Mouse (Mus musculus) heart, embryonic 12.5 days (tissue): ENCODE measurements around the gene Sh3kbp1. TPM values are rescaled to one million over a fixed set of nuclear protein-coding genes. Genes with fewer than 3 reads are reported as not detected.

Experiments
- ATAC-seq: fragments of 200-750 bp; cut with Nextera tagmentation; 2 replicates; pipeline ENCODE4 v1.8.0; 2017; ENCODE audit warnings: moderate TSS enrichment, moderate library complexity; ENCODE audit not compliant: insufficient number of reproducible peaks, low FRiP score
- H3K27ac ChIP-seq: fragments of 300-500 bp; sonication (generic); 2 replicates; pipeline ENCODE4 v1.5.1; 2016; ENCODE audit warnings: mild to moderate bottlenecking, moderate library complexity; ENCODE audit not compliant: poor library complexity, severe bottlenecking
- H3K27me3 ChIP-seq: fragments of 300-500 bp; sonication (generic); replicated peaks from 2 replicates; pipeline ENCODE4 v1.6.1; 2016; ENCODE audit warnings: mild to moderate bottlenecking, moderate library complexity
- H3K36me3 ChIP-seq: fragments of 300-500 bp; sonication (generic); 2 replicates; pipeline ENCODE4 v1.6.1; 2016; ENCODE audit warnings: mild to moderate bottlenecking, moderate library complexity
- H3K4me1 ChIP-seq: fragments of 300-500 bp; sonication (generic); replicated peaks from 2 replicates; pipeline ENCODE4 v1.6.1; 2016; ENCODE audit warnings: mild to moderate bottlenecking
- H3K4me2 ChIP-seq: fragments of 300-500 bp; sonication (generic); 2 replicates; pipeline ENCODE4 v1.6.1; 2016; ENCODE audit warnings: mild to moderate bottlenecking, moderate library complexity
- H3K4me3 ChIP-seq: fragments of 300-500 bp; sonication (generic); 2 replicates; pipeline ENCODE4 v1.5.1; 2016; ENCODE audit warnings: mild to moderate bottlenecking
- H3K9ac ChIP-seq: fragments of 300-500 bp; sonication (generic); 2 replicates; pipeline ENCODE4 v1.6.1; 2016; ENCODE audit warnings: mild to moderate bottlenecking, moderate library complexity
- H3K9me3 ChIP-seq: fragments of 300-500 bp; sonication (generic); replicated peaks from 2 replicates; pipeline ENCODE4 v1.6.1; 2016; ENCODE audit warnings: mild to moderate bottlenecking, moderate library complexity
- WGBS: fragments of 180-500 bp; shearing (Covaris S2); methylation state at CpG from one replicate; pipeline ENCODE4 v1.1.7; 2016; 5-methylcytosine and 5-hydroxymethylcytosine counted together
- polyA plus RNA-seq: library from polyadenylated mRNA; unstranded; fragments of >200 nt; fragmentation: Nextera tagmentation; extraction: Ambion mirVana; gene quantifications from 2 replicates; pipeline ENCODE4 v1.2.1, GENCODE M21; 2016

Sh3kbp1 gene
- polyA plus RNA-seq, 1 experiment from 2014 or later, result 85.3 TPM

DNA sequence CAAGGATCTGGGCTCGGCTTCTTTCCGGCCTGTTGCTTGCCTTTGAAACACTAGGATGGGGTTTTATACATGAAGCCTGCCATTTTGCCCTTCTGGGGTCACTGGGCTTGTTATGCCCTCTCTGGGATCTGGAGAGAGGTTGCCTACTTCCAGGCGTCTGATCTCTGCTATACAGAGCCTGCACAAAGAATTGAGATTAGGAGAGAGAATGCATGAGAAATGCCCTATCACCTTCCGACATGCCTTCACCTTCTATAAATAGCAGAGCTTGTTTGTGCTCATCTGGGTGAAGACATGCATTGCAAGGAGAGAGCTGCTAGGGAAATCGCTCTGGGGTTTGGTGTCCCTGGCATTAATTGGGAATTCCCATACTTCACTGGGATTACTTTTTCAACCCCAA, 301.1 kb downstream of the Sh3kbp1 start:
- WGBS, result 34% methylated on average over 5 of the region's 5 CpGs
- Histone ChIP-seq H3K36me3 (no peaks in the 10 kb centered on the region), H3K9ac (no peak overlapping the region), H3K9me3 (no peaks in the 10 kb centered on the region), H3K4me2 (peak overlapping the region; percentile 3; the same call in 1 of the 2 replicates), H3K4me3 (no peak overlapping the region), H3K4me1 (0 out of 2 replicates have a peak, but pooled peaks cover 10% of the 10 kb centered on the region), H3K27ac (peak overlapping the region; percentile 83), H3K27me3 (no peaks in the 10 kb centered on the region)
- no peak for ATAC-seq

DNA sequence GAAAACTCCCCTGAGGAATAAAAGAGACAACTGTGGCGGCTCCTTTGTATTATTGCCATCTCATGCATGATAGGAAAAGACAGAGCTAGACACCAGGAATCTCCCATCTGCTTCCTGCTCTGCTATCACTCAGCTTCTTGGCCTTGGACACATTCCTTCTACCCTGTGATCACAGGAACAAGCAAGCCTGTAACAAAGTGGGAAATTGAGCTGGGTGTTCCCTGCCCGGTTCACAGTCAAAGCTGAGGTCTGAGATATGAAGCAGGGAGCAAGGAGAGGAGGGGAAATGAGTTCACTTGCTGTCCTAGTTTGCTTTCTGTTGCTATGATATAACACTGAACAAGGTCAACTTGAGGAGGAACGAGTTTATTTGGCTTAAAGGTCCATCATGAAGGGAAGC, 301.8 kb downstream of the Sh3kbp1 start:
- Histone ChIP-seq H3K4me1 (0 out of 2 replicates have a peak, but pooled peaks cover 8% of the 10 kb centered on the region), H3K9ac (no peak overlapping the region), H3K36me3 (no peaks in the 10 kb centered on the region), H3K4me2 (no peak overlapping the region), H3K27me3 (no peaks in the 10 kb centered on the region), H3K27ac (peak overlapping the region; percentile 83), H3K4me3 (no peak overlapping the region), H3K9me3 (no peaks in the 10 kb centered on the region)
- 36% methylated on average over 3 of the region's 3 CpGs for WGBS
- no peak for ATAC-seq

DNA sequence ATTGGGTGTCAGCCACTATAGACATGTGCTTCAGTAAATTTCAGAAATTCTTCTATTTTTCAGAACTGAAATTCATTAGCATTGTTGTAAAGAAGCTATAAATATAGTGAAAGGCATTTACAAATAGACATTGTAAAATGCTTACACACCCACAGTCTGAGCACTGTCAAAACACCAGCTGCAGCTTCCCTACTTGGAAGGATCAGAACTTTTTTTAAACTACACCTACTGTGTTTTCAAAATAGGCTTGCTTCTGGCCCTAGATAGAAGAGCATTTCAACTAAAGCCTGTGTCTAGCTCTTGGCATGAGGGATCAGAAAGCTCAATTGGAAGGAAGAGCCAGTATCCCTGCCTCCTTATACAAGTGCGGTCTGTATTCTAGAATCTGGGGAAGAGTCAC, 305.0 kb downstream of the Sh3kbp1 start:
- H3K4me2 ChIP-seq, result no peak overlapping the region
- no peaks in the 10 kb centered on the region for H3K27me3 ChIP-seq
- ATAC-seq, result no peak
- H3K9ac ChIP-seq, result no peak overlapping the region
- no peaks in the 10 kb centered on the region for H3K36me3 ChIP-seq
- no peaks in the 10 kb centered on the region for H3K9me3 ChIP-seq
- no peak overlapping the region for H3K27ac ChIP-seq
- WGBS, result 90% methylated on average over 1 of the region's 1 CpGs
- no peak overlapping the region for H3K4me3 ChIP-seq
- H3K4me1 ChIP-seq, result 0 out of 2 replicates have a peak, but pooled peaks cover 5% of the 10 kb centered on the region

DNA sequence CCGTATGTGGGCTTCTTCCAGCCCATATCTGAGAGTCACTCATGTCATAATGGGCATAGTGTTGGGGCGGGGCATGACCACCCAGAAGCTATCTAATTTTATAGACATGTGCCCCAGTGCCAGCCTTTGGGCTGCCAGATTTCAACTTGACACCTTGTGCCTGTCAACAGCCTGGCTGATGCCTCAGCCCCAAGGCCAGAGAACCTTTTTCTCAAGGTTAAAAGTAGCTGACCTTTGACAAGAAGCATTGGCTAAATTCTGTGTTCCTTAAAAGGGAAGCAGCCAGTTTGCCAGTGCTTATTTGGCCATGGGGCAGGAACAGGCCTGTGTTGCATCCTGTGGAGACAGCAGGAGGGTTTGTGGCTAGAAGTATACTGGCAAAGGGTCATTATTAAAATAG, 315.5 kb downstream of the Sh3kbp1 start:
- H3K27ac ChIP-seq, result peak overlapping the region; percentile 92
- no peaks in the 10 kb centered on the region for H3K36me3 ChIP-seq
- no peaks in the 10 kb centered on the region for H3K27me3 ChIP-seq
- H3K4me2 ChIP-seq, result 0 out of 2 replicates have a peak overlapping the region, but pooled peaks have one; percentile 46
- WGBS, result 41% methylated on average over 2 of the region's 2 CpGs
- peak; percentile 57; the same call in 1 of the 2 replicates for ATAC-seq
- peak overlapping the region; percentile 54; the same call in 1 of the 2 replicates for H3K9ac ChIP-seq
- H3K4me3 ChIP-seq, result peak overlapping the region; percentile 26; the same call in 1 of the 2 replicates
- no peaks in the 10 kb centered on the region for H3K9me3 ChIP-seq
- H3K4me1 ChIP-seq, result 0 out of 2 replicates have a peak, but pooled peaks cover 6% of the 10 kb centered on the region

- H3K4me2 ChIP-seq, result peak overlapping the region; percentile 46
- H3K4me1 ChIP-seq, result 0 out of 2 replicates have a peak, but pooled peaks cover 6% of the 10 kb centered on the region
- no peaks in the 10 kb centered on the region for H3K9me3 ChIP-seq
- 65% methylated on average over 1 of the region's 1 CpGs for WGBS
- no peak for ATAC-seq
- H3K36me3 ChIP-seq, result no peaks in the 10 kb centered on the region
- H3K4me3 ChIP-seq, result peak overlapping the region; percentile 26; the same call in 1 of the 2 replicates
- H3K9ac ChIP-seq, result peak overlapping the region; percentile 54; the same call in 1 of the 2 replicates
- H3K27me3 ChIP-seq, result no peaks in the 10 kb centered on the region
- H3K27ac ChIP-seq, result peak overlapping the region; percentile 92
Measured at GRCm38 (mm10) chrX:159943586-159943985, 316.5 kb downstream of the Sh3kbp1 start.

GRCm38 (mm10) chrX:159953546-159954429, 326.7 kb downstream of the Sh3kbp1 start:
- H3K9me3 ChIP-seq, result no peaks in the 10 kb centered on the region
- no peaks in the 10 kb centered on the region for H3K27me3 ChIP-seq
- WGBS, result 72% methylated on average over 7 of the region's 7 CpGs
- no peak overlapping the region for H3K27ac ChIP-seq
- H3K4me2 ChIP-seq, result no peak overlapping the region
- ATAC-seq, result no peak
- H3K4me1 ChIP-seq, result peaks cover 27% of the 10 kb centered on the region
- H3K4me3 ChIP-seq, result no peak overlapping the region
- no peaks in the 10 kb centered on the region for H3K36me3 ChIP-seq
- no peak overlapping the region for H3K9ac ChIP-seq

DNA sequence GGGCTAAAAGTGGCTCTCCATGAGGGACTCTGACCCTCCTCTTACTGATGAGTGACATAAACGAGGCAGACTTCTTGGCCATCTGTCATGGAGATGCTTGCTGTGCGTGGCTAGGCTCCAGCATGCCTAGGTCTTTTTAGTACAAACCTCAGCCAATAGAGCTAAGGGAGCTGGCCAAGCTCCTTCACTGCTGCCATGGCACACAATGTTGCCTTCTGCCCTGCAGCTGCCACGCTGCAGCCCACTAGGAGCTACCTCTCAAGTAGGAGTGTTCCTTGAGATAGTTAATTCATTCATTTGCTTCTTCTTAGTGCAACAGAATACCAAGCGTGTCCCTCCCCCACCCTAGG, 327.3 kb downstream of the Sh3kbp1 start:
- H3K4me3 ChIP-seq, result no peak overlapping the region
- 53% methylated on average over 4 of the region's 4 CpGs for WGBS
- no peak for ATAC-seq
- no peaks in the 10 kb centered on the region for H3K27me3 ChIP-seq
- peaks cover 27% of the 10 kb centered on the region for H3K4me1 ChIP-seq
- no peaks in the 10 kb centered on the region for H3K36me3 ChIP-seq
- H3K4me2 ChIP-seq, result no peak overlapping the region
- H3K27ac ChIP-seq, result no peak overlapping the region
- no peaks in the 10 kb centered on the region for H3K9me3 ChIP-seq
- H3K9ac ChIP-seq, result no peak overlapping the region

DNA sequence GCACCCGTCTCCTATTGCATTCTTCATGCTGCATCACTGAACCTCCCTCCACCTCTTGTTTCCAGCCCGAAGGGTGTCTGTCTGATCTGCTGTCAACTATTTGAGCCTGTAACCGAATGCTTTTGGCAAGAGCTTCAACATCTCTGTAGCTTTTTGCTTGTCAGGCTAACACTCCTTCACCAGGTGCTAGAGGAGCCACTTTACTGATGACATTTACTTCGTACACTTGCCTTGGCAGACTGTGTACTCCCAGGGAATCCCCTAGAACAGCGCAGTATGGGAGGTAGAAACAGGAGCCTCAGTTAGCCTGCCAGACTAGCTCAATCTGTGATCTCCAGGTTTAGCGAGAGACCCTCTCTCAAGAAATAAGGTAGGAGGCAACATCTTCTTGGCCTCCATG, 328.4 kb downstream of the Sh3kbp1 start:
- Histone ChIP-seq H3K27ac (no peak overlapping the region), H3K36me3 (no peaks in the 10 kb centered on the region), H3K4me2 (no peak overlapping the region), H3K4me1 (peaks cover 27% of the 10 kb centered on the region), H3K4me3 (no peak overlapping the region), H3K9ac (no peak overlapping the region), H3K27me3 (no peaks in the 10 kb centered on the region), H3K9me3 (no peaks in the 10 kb centered on the region)
- no peak for ATAC-seq
- WGBS, result 41% methylated on average over 6 of the region's 6 CpGs

DNA sequence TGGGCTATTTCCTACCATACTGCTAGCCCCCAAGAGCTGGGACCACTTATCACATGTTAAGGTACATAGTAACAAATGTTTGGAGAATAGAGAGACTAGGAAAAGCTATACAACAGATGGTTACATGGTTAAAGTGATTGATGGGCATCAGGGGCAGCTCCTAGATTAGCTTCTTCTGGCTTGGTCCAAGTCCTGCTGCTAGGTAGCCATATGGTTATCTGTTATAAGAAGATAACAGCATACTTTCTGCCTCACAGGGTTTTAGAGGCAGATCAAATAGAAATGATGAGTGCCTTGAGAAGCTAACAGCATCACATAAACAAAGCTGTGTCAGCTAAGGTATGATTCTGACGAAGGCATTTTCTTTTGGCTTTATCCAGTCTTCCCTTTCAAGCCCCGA, 334.3 kb downstream of the Sh3kbp1 start:
- Histone ChIP-seq H3K36me3 (peaks cover 4% of the 10 kb centered on the region), H3K27ac (no peak overlapping the region), H3K4me2 (no peak overlapping the region), H3K4me1 (no peaks in the 10 kb centered on the region), H3K4me3 (no peak overlapping the region), H3K9me3 (no peaks in the 10 kb centered on the region), H3K27me3 (no peaks in the 10 kb centered on the region), H3K9ac (no peak overlapping the region)
- no peak for ATAC-seq
- WGBS, result 50% methylated on average over 2 of the region's 2 CpGs

DNA sequence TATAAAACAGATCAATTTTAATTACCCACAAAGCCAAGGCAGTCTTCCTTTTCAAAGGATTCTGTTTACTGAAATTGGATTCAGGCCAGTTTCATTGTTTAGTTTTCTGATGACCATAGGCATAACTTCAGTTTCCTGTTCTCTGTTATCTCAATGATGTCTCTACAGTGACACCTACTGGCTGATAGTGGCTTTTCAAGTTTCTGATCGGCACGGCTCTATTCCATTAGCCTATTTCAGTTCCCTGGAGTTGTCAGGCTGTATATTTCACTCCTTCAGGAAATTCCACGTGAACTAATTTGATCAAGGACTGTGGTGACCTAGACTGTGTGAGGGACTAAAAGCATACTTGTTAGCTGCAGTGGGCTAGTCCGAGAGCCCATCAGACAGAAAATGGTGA, 336.2 kb downstream of the Sh3kbp1 start:
- Histone ChIP-seq H3K4me2 (no peak overlapping the region), H3K27me3 (no peaks in the 10 kb centered on the region), H3K9me3 (no peaks in the 10 kb centered on the region), H3K9ac (no peak overlapping the region), H3K36me3 (peaks cover 6% of the 10 kb centered on the region), H3K27ac (no peak overlapping the region), H3K4me3 (no peak overlapping the region), H3K4me1 (no peaks in the 10 kb centered on the region)
- ATAC-seq, result no peak; the same call in 1 of the 2 replicates
- 22% methylated on average over 4 of the region's 4 CpGs for WGBS

DNA sequence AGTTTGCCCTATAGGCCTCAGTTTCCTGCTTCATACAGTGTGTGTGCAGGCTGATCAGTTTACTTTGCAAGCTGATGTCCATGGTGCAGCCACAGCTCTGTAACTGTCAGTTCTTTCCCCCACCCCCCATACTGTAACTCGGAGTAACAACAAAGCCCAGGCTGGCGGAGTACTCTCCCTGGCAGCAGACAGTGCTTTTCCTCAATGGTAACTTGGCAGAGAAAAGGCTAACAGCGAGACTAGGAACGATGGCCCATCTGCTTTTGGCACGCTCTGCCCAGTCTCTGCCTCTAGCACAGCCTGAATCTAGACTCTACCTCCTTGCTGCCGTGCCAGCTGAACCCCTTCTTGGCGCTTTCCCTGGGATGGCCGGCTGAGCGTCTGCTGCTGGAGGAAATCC, 336.9 kb downstream of the Sh3kbp1 start:
- H3K9ac ChIP-seq, result no peak overlapping the region
- H3K9me3 ChIP-seq, result no peaks in the 10 kb centered on the region
- peaks cover 6% of the 10 kb centered on the region for H3K36me3 ChIP-seq
- H3K4me3 ChIP-seq, result no peak overlapping the region
- H3K27ac ChIP-seq, result no peak overlapping the region
- no peak overlapping the region for H3K4me2 ChIP-seq
- H3K27me3 ChIP-seq, result no peaks in the 10 kb centered on the region
- 83% methylated on average over 9 of the region's 9 CpGs for WGBS
- no peak for ATAC-seq
- H3K4me1 ChIP-seq, result no peaks in the 10 kb centered on the region
